Mouse (Mus musculus): Measurements from ENCODE around the gene Cartpt.
"Not testable (repeated sequence)": the region's sequence is repeated elsewhere in the genome, so short reads cannot be mapped to it uniquely, and the experiment has no call there.

Gene Cartpt

GRCm38 (mm10) chr13:99900965-99901364, at the start of gene Cartpt:
Gene Cartpt (minus strand): TSS chr13:99901091.
- DNase-seq (ENCODE audit: low read depth, low spot score), result no peak

- DNase-seq (ENCODE audit: low read depth, low spot score), result no peak
Measured at GRCm38 (mm10) chr13:99947417-99947816, 46.5 kb upstream of the Cartpt start.

- no peak for DNase-seq (ENCODE audit: low read depth, low spot score)
Measured at GRCm38 (mm10) chr13:99943525-99943924, 42.6 kb upstream of the Cartpt start.

- DNase-seq (ENCODE audit: low read depth, low spot score), result no peak
Measured at GRCm38 (mm10) chr13:99940601-99941000, 39.7 kb upstream of the Cartpt start.

- no peak for DNase-seq (ENCODE audit: low read depth, low spot score)
Measured at GRCm38 (mm10) chr13:99939320-99939671, 38.4 kb upstream of the Cartpt start.

- DNase-seq (ENCODE audit: low read depth, low spot score), result no peak
Measured at GRCm38 (mm10) chr13:99938606-99939319, 37.9 kb upstream of the Cartpt start.

GRCm38 (mm10) chr13:99937741-99938140, 36.9 kb upstream of the Cartpt start:
- no peak for DNase-seq (ENCODE audit: low read depth, low spot score)

GRCm38 (mm10) chr13:99932406-99932805, 31.5 kb upstream of the Cartpt start:
- DNase-seq (ENCODE audit: low read depth, low spot score), result no peak

- no peak for DNase-seq (ENCODE audit: low read depth, low spot score)
Measured at GRCm38 (mm10) chr13:99931502-99931901, 30.6 kb upstream of the Cartpt start.

GRCm38 (mm10) chr13:99926249-99926648, 25.4 kb upstream of the Cartpt start:
- DNase-seq (ENCODE audit: low read depth, low spot score), result no peak

- no peak for DNase-seq (ENCODE audit: low read depth, low spot score)
Measured at GRCm38 (mm10) chr13:99915632-99916031, 14.7 kb upstream of the Cartpt start.

GRCm38 (mm10) chr13:99900557-99900892, 366 bp downstream of the Cartpt start:
- no peak for DNase-seq (ENCODE audit: low read depth, low spot score)

- DNase-seq (ENCODE audit: low read depth, low spot score), result no peak
Measured at GRCm38 (mm10) chr13:99899670-99900556, 978 bp downstream of the Cartpt start.

GRCm38 (mm10) chr13:99898816-99899215, 2.1 kb downstream of the Cartpt start:
- DNase-seq (ENCODE audit: low read depth, low spot score), result no peak

- no peak for DNase-seq (ENCODE audit: low read depth, low spot score)
Measured at GRCm38 (mm10) chr13:99885636-99886035, 15.3 kb downstream of the Cartpt start.

- not testable (repeated sequence) for DNase-seq (ENCODE audit: low read depth, low spot score)
Measured at GRCm38 (mm10) chr13:99881774-99882173, 19.1 kb downstream of the Cartpt start.

GRCm38 (mm10) chr13:99879696-99880095, 21.2 kb downstream of the Cartpt start:
- DNase-seq (ENCODE audit: low read depth, low spot score), result no peak

- DNase-seq (ENCODE audit: low read depth, low spot score), result no peak
Measured at GRCm38 (mm10) chr13:99872059-99872458, 28.8 kb downstream of the Cartpt start.

GRCm38 (mm10) chr13:99868438-99868837, 32.5 kb downstream of the Cartpt start:
- DNase-seq (ENCODE audit: low read depth, low spot score), result no peak

GRCm38 (mm10) chr13:99864331-99864730, 36.6 kb downstream of the Cartpt start:
- no peak for DNase-seq (ENCODE audit: low read depth, low spot score)

GRCm38 (mm10) chr13:99860670-99861069, 40.2 kb downstream of the Cartpt start:
- no peak for DNase-seq (ENCODE audit: low read depth, low spot score)

- DNase-seq (ENCODE audit: low read depth, low spot score), result peak; percentile 12
Measured at GRCm38 (mm10) chr13:99859082-99859481, 41.8 kb downstream of the Cartpt start.

- no peak for DNase-seq (ENCODE audit: low read depth, low spot score)
Measured at GRCm38 (mm10) chr13:99857879-99858278, 43.0 kb downstream of the Cartpt start.

Measured in c-Kit-negative CD71-positive TER-119-positive erythroid progenitor cells, embryonic 14.5 days (primary cell).